In genomic region chr1:85969081-85969480, GRCm38 (mm10) we compare ENCODE assay signal across 22 mouse cellular contexts. TPM values are rescaled to one million over a fixed set of nuclear protein-coding genes. Genes with fewer than 3 reads are reported as not detected.
DNase-seq lines count a peak whose midpoint lies in the region; ATAC-seq lines count a peak whose summit lies in the region.
"Had no signal": no experiment of that assay in that cellular context is flagged by ENCODE, and none has a peak within 500 bp of the region (broad histone marks: within the 10 kb centered on the region; RNA-seq: fewer than 3 reads in every experiment).

No protein-coding gene starts in this region.

- 0 out of 2 replicates have a peak, but pooled peaks have one; percentile 14 for ATAC-seq in embryonic facial prominence, embryonic 11.5 days (replicated peaks; ENCODE audit: insufficient number of reproducible peaks, low FRiP score, low TSS enrichment, low read depth)
- ATAC-seq in hindbrain, embryonic 15.5 days (ENCODE audit: low FRiP score, low read depth), result peak; percentile 65
- ATAC-seq in hindbrain, embryonic 12.5 days (ENCODE audit: low FRiP score), result no peak
- ATAC-seq in forebrain, embryonic 16.5 days, result 0 out of 2 replicates have a peak, but pooled peaks have one; percentile 49
- ATAC-seq in neural tube, embryonic 13.5 days (ENCODE audit: low read depth), result peak; percentile 57; the same call in 1 of the 2 replicates
- no peak for ATAC-seq in erythroid progenitor cell, adult 5-6 weeks (replicated peaks; ENCODE audit: low FRiP score, poor library complexity, severe bottlenecking)
- ATAC-seq in megakaryocyte-erythroid progenitor cell, adult 5-6 weeks (replicated peaks; ENCODE audit: low FRiP score, low TSS enrichment, poor library complexity, severe bottlenecking), result no peak
- ATAC-seq: Patski had no signal

- WGBS in embryonic facial prominence, embryonic 11.5 days, result 85% methylated on average over 1 of the region's 1 CpGs
- 76% methylated on average over 1 of the region's 1 CpGs for WGBS in embryonic facial prominence, embryonic 10.5 days
- 74% methylated on average over 1 of the region's 1 CpGs for WGBS in hindbrain, embryonic 15.5 days
- 74% methylated on average over 1 of the region's 1 CpGs for WGBS in hindbrain, embryonic 12.5 days
- WGBS in forebrain, embryonic 16.5 days, result 74% methylated on average over 1 of the region's 1 CpGs
- 81% methylated on average over 1 of the region's 1 CpGs for WGBS in neural tube, embryonic 13.5 days

- no peak overlapping the region for H3K4me3 ChIP-seq in embryonic facial prominence, embryonic 11.5 days (ENCODE audit: low read depth, low read length)
- no peak overlapping the region for H3K4me3 ChIP-seq in embryonic facial prominence, embryonic 10.5 days
- no peak overlapping the region for H3K4me3 ChIP-seq in hindbrain, embryonic 15.5 days
- no peak overlapping the region for H3K4me3 ChIP-seq in hindbrain, embryonic 12.5 days
- H3K4me3 ChIP-seq in forebrain, embryonic 16.5 days (replicated peaks; ENCODE audit: low read length), result no peak overlapping the region
- no peak overlapping the region for H3K4me3 ChIP-seq in neural tube, embryonic 13.5 days
- H3K4me3 ChIP-seq: embryonic facial prominence, embryonic 15.5 days; left cerebral cortex, adult 2 months; liver, embryonic 13.5 days had no signal

- H3K9me3 ChIP-seq in embryonic facial prominence, embryonic 11.5 days (replicated peaks; ENCODE audit: control insufficient read depth, low read length), result no peaks in the 10 kb centered on the region
- no peaks in the 10 kb centered on the region for H3K9me3 ChIP-seq in embryonic facial prominence, embryonic 10.5 days
- H3K9me3 ChIP-seq in hindbrain, embryonic 15.5 days, result no peaks in the 10 kb centered on the region
- no peaks in the 10 kb centered on the region for H3K9me3 ChIP-seq in hindbrain, embryonic 12.5 days (replicated peaks)
- H3K9me3 ChIP-seq in forebrain, embryonic 16.5 days (ENCODE audit: control insufficient read depth, low read length), result no peaks in the 10 kb centered on the region
- no peaks in the 10 kb centered on the region for H3K9me3 ChIP-seq in neural tube, embryonic 13.5 days
- H3K9me3 ChIP-seq: embryonic facial prominence, embryonic 15.5 days; liver, embryonic 13.5 days had no signal

- no peak overlapping the region for H3K27ac ChIP-seq in embryonic facial prominence, embryonic 11.5 days (replicated peaks; ENCODE audit: low read depth, low read length)
- no peak overlapping the region for H3K27ac ChIP-seq in embryonic facial prominence, embryonic 10.5 days (replicated peaks)
- peak overlapping the region; percentile 71 for H3K27ac ChIP-seq in hindbrain, embryonic 15.5 days (replicated peaks)
- H3K27ac ChIP-seq in hindbrain, embryonic 12.5 days, result no peak overlapping the region
- no peak overlapping the region for H3K27ac ChIP-seq in forebrain, embryonic 16.5 days (ENCODE audit: low read length)
- peak overlapping the region; percentile 59 for H3K27ac ChIP-seq in neural tube, embryonic 13.5 days (replicated peaks)
- H3K27ac ChIP-seq: embryonic facial prominence, embryonic 15.5 days; left cerebral cortex, adult 2 months; liver, embryonic 13.5 days had no signal

- no peak overlapping the region for H3K9ac ChIP-seq in embryonic facial prominence, embryonic 11.5 days (replicated peaks; ENCODE audit: low read length)
- H3K9ac ChIP-seq in hindbrain, embryonic 15.5 days, result no peak overlapping the region
- no peak overlapping the region for H3K9ac ChIP-seq in hindbrain, embryonic 12.5 days
- H3K9ac ChIP-seq in forebrain, embryonic 16.5 days (replicated peaks; ENCODE audit: low read depth, low read length), result no peak overlapping the region
- H3K9ac ChIP-seq in neural tube, embryonic 13.5 days, result no peak overlapping the region
- H3K9ac ChIP-seq: embryonic facial prominence, embryonic 15.5 days; liver, embryonic 13.5 days; lung, embryonic 14.5 days had no signal

- no peaks in the 10 kb centered on the region for H3K27me3 ChIP-seq in embryonic facial prominence, embryonic 11.5 days (ENCODE audit: control insufficient read depth, insufficient read depth, low read length)
- no peaks in the 10 kb centered on the region for H3K27me3 ChIP-seq in embryonic facial prominence, embryonic 10.5 days (replicated peaks; ENCODE audit: low read depth, poor library complexity, severe bottlenecking)
- H3K27me3 ChIP-seq in hindbrain, embryonic 15.5 days, result no peaks in the 10 kb centered on the region
- H3K27me3 ChIP-seq in hindbrain, embryonic 12.5 days, result no peaks in the 10 kb centered on the region
- no peaks in the 10 kb centered on the region for H3K27me3 ChIP-seq in forebrain, embryonic 16.5 days (replicated peaks; ENCODE audit: control insufficient read depth, insufficient read depth, low read length)
- H3K27me3 ChIP-seq in neural tube, embryonic 13.5 days, result no peaks in the 10 kb centered on the region
- H3K27me3 ChIP-seq: embryonic facial prominence, embryonic 15.5 days; liver, embryonic 13.5 days; Patski had no signal

- no peaks in the 10 kb centered on the region for H3K4me1 ChIP-seq in embryonic facial prominence, embryonic 11.5 days (ENCODE audit: control insufficient read depth, insufficient read depth, low read length)
- no peaks in the 10 kb centered on the region for H3K4me1 ChIP-seq in embryonic facial prominence, embryonic 10.5 days
- H3K4me1 ChIP-seq in hindbrain, embryonic 15.5 days (replicated peaks), result no peaks in the 10 kb centered on the region
- H3K4me1 ChIP-seq in hindbrain, embryonic 12.5 days, result no peaks in the 10 kb centered on the region
- H3K4me1 ChIP-seq in forebrain, embryonic 16.5 days (replicated peaks; ENCODE audit: control insufficient read depth, insufficient read depth, low read length), result 0 out of 2 replicates have a peak, but pooled peaks cover 3% of the 10 kb centered on the region
- no peaks in the 10 kb centered on the region for H3K4me1 ChIP-seq in neural tube, embryonic 13.5 days (replicated peaks)
- H3K4me1 ChIP-seq: embryonic facial prominence, embryonic 15.5 days; liver, embryonic 13.5 days had no signal

- H3K4me2 ChIP-seq in embryonic facial prominence, embryonic 11.5 days (ENCODE audit: low read depth, low read length), result no peak overlapping the region
- no peak overlapping the region for H3K4me2 ChIP-seq in hindbrain, embryonic 15.5 days
- H3K4me2 ChIP-seq in hindbrain, embryonic 12.5 days (replicated peaks), result no peak overlapping the region
- no peak overlapping the region for H3K4me2 ChIP-seq in forebrain, embryonic 16.5 days (ENCODE audit: low read length)
- H3K4me2 ChIP-seq in neural tube, embryonic 13.5 days, result no peak overlapping the region
- H3K4me2 ChIP-seq: embryonic facial prominence, embryonic 15.5 days; heart, embryonic 11.5 days; liver, embryonic 13.5 days; lung, embryonic 14.5 days had no signal

- no peaks in the 10 kb centered on the region for H3K36me3 ChIP-seq in embryonic facial prominence, embryonic 11.5 days (replicated peaks; ENCODE audit: control insufficient read depth, insufficient read depth, low read depth, low read length)
- no peaks in the 10 kb centered on the region for H3K36me3 ChIP-seq in embryonic facial prominence, embryonic 10.5 days (replicated peaks)
- no peaks in the 10 kb centered on the region for H3K36me3 ChIP-seq in hindbrain, embryonic 15.5 days
- H3K36me3 ChIP-seq in hindbrain, embryonic 12.5 days, result no peaks in the 10 kb centered on the region
- no peaks in the 10 kb centered on the region for H3K36me3 ChIP-seq in forebrain, embryonic 16.5 days (ENCODE audit: control insufficient read depth, insufficient read depth)
- no peaks in the 10 kb centered on the region for H3K36me3 ChIP-seq in neural tube, embryonic 13.5 days
- H3K36me3 ChIP-seq: embryonic facial prominence, embryonic 15.5 days; liver, embryonic 13.5 days had no signal

- DNase-seq in embryonic facial prominence, embryonic 11.5 days (ENCODE audit: low spot score), result no peak
- DNase-seq in embryonic facial prominence, embryonic 10.5 days (ENCODE audit: low spot score), result no peak
- DNase-seq: adrenal gland, postnatal 10 days; heart, postnatal 10 days; kidney, adult 8-10 months; kidney, postnatal 14 days; liver, embryonic 13.5 days; lung, postnatal 36 days had no signal

RNA-seq across cellular contexts. Expression of gene Gpr55, which starts 8.3 kb away (rescaled TPM):
- polyA plus RNA-seq in embryonic facial prominence, embryonic 11.5 days (2014; fragmentation: Nextera tagmentation; extraction: Ambion mirVana), result not detected in 2 replicates
- not detected in 2 replicates for polyA plus RNA-seq in embryonic facial prominence, embryonic 10.5 days (2016; fragmentation: Nextera tagmentation; extraction: Ambion mirVana)
- 0.17 and 0.25 TPM in 2 replicates for polyA plus RNA-seq in hindbrain, embryonic 15.5 days (2015; fragmentation: Nextera tagmentation; extraction: Ambion mirVana)
- polyA plus RNA-seq in hindbrain, embryonic 12.5 days (2016; fragmentation: Nextera tagmentation; extraction: Ambion mirVana), result 0.09 TPM in 1 of 2 replicates, not detected in the other
- 0.16 TPM in 1 of 2 replicates, not detected in the other for polyA plus RNA-seq in forebrain, embryonic 16.5 days (2015; fragmentation: Nextera tagmentation; extraction: Ambion mirVana)
- 0.12 TPM in 1 of 2 replicates, not detected in the other for polyA plus RNA-seq in neural tube, embryonic 13.5 days (2015; fragmentation: Nextera tagmentation; extraction: Ambion mirVana)
- total RNA-seq in erythroid progenitor cell, adult 5-6 weeks (2015; ENCODE audit: low replicate concordance), result not detected in 2 replicates
- 0.39 TPM in 1 of 2 replicates, not detected in the other for total RNA-seq in erythroid progenitor cell, adult 5-6 weeks (2017; ENCODE audit: low replicate concordance)
- total RNA-seq in megakaryocyte-erythroid progenitor cell, adult 5-6 weeks (2014; fragmentation: Nextera tagmentation), result 0.72 TPM in 1 of 2 replicates, not detected in the other
- total RNA-seq in megakaryocyte-erythroid progenitor cell, adult 5-6 weeks (2017), result not detected in 2 replicates
- total RNA-seq: gastrocnemius, adult 18-20 months; gastrocnemius, postnatal 4 days; heart, postnatal 10 days had no signal
- polyA plus RNA-seq: heart, embryonic 11.5 days; lung, embryonic 14.5 days; Patski had no signal

RNA-seq across cellular contexts. Expression of gene 4933407L21Rik, which starts 40.8 kb away (rescaled TPM):
- polyA plus RNA-seq in embryonic facial prominence, embryonic 11.5 days (2014; fragmentation: Nextera tagmentation; extraction: Ambion mirVana), result not detected in 2 replicates
- 0.22 TPM in 1 of 2 replicates, not detected in the other for polyA plus RNA-seq in embryonic facial prominence, embryonic 10.5 days (2016; fragmentation: Nextera tagmentation; extraction: Ambion mirVana)
- 7.1 and 7.7 TPM in 2 replicates for polyA plus RNA-seq in hindbrain, embryonic 15.5 days (2015; fragmentation: Nextera tagmentation; extraction: Ambion mirVana)
- polyA plus RNA-seq in hindbrain, embryonic 12.5 days (2016; fragmentation: Nextera tagmentation; extraction: Ambion mirVana), result 1.3 and 1.6 TPM in 2 replicates
- 3.6 and 5.6 TPM in 2 replicates for polyA plus RNA-seq in forebrain, embryonic 16.5 days (2015; fragmentation: Nextera tagmentation; extraction: Ambion mirVana)
- polyA plus RNA-seq in neural tube, embryonic 13.5 days (2015; fragmentation: Nextera tagmentation; extraction: Ambion mirVana), result 2.7 and 3.5 TPM in 2 replicates
- not detected in 2 replicates for total RNA-seq in erythroid progenitor cell, adult 5-6 weeks (2015; ENCODE audit: low replicate concordance)
- total RNA-seq in erythroid progenitor cell, adult 5-6 weeks (2017; ENCODE audit: low replicate concordance), result not detected in 2 replicates
- total RNA-seq in megakaryocyte-erythroid progenitor cell, adult 5-6 weeks (2014; fragmentation: Nextera tagmentation), result not detected in 2 replicates
- not detected in 2 replicates for total RNA-seq in megakaryocyte-erythroid progenitor cell, adult 5-6 weeks (2017)
- polyA plus RNA-seq: heart, embryonic 11.5 days; liver, embryonic 13.5 days; lung, embryonic 14.5 days; small intestine, adult 2 months had no signal

RNA-seq across cellular contexts. Expression of gene Spata3, which starts 47.5 kb away (rescaled TPM):
- not detected in 2 replicates for polyA plus RNA-seq in embryonic facial prominence, embryonic 11.5 days (2014; fragmentation: Nextera tagmentation; extraction: Ambion mirVana)
- polyA plus RNA-seq in embryonic facial prominence, embryonic 10.5 days (2016; fragmentation: Nextera tagmentation; extraction: Ambion mirVana), result not detected in 2 replicates
- polyA plus RNA-seq in hindbrain, embryonic 15.5 days (2015; fragmentation: Nextera tagmentation; extraction: Ambion mirVana), result 0.32 and 0.87 TPM in 2 replicates
- polyA plus RNA-seq in hindbrain, embryonic 12.5 days (2016; fragmentation: Nextera tagmentation; extraction: Ambion mirVana), result 0.25 TPM in 1 of 2 replicates, not detected in the other
- polyA plus RNA-seq in forebrain, embryonic 16.5 days (2015; fragmentation: Nextera tagmentation; extraction: Ambion mirVana), result 0.43 and 1.0 TPM in 2 replicates
- not detected in 2 replicates for polyA plus RNA-seq in neural tube, embryonic 13.5 days (2015; fragmentation: Nextera tagmentation; extraction: Ambion mirVana)
- total RNA-seq in erythroid progenitor cell, adult 5-6 weeks (2015; ENCODE audit: low replicate concordance), result not detected in 2 replicates
- total RNA-seq in erythroid progenitor cell, adult 5-6 weeks (2017; ENCODE audit: low replicate concordance), result not detected in 2 replicates
- total RNA-seq in megakaryocyte-erythroid progenitor cell, adult 5-6 weeks (2014; fragmentation: Nextera tagmentation), result not detected in 2 replicates
- not detected in 2 replicates for total RNA-seq in megakaryocyte-erythroid progenitor cell, adult 5-6 weeks (2017)
- total RNA-seq: adrenal gland, postnatal 10 days; gastrocnemius, adult 18-20 months; gastrocnemius, postnatal 4 days; heart, postnatal 10 days had no signal
- polyA plus RNA-seq: embryonic facial prominence, embryonic 15.5 days; heart, embryonic 11.5 days; lung, embryonic 14.5 days; Patski; small intestine, adult 2 months had no signal

Comparison
In these comparisons a context has a peak if more than half of its experiments do, and no peak if none do; other contexts are left out.
1. ATAC-seq: peak in embryonic facial prominence, embryonic 11.5 days (single experiment), hindbrain, embryonic 15.5 days (single experiment), forebrain, embryonic 16.5 days (single experiment) and neural tube, embryonic 13.5 days (single experiment); none in hindbrain, embryonic 12.5 days (single experiment), erythroid progenitor cell, adult 5-6 weeks (single experiment) and megakaryocyte-erythroid progenitor cell, adult 5-6 weeks (single experiment).
2. H3K27ac ChIP-seq: peak in hindbrain, embryonic 15.5 days (single experiment) and neural tube, embryonic 13.5 days (single experiment); none in embryonic facial prominence, embryonic 11.5 days (single experiment), embryonic facial prominence, embryonic 10.5 days (single experiment), hindbrain, embryonic 12.5 days (single experiment) and forebrain, embryonic 16.5 days (single experiment).